Mouse (Mus musculus): Measurements from ENCODE around the gene Gstp1.
"Not testable (repeated sequence)": the region's sequence is repeated elsewhere in the genome, so short reads cannot be mapped to it uniquely, and the experiment has no call there.

The Gstp1 gene

GRCm38 (mm10) chr19:4040941-4041340 is 3.2 kb upstream of the Gstp1 start:
- ATAC-seq (ENCODE audit: low TSS enrichment): not testable (repeated sequence)

GRCm38 (mm10) chr19:4037154-4037787 is 514 bp downstream of the Gstp1 start:
- ATAC-seq (ENCODE audit: low TSS enrichment): 0 out of 2 replicates have a peak, but pooled peaks have one; percentile 13

- ATAC-seq (ENCODE audit: low TSS enrichment): no peak
These were observed 1.3 kb downstream of the Gstp1 start for GRCm38 (mm10) chr19:4036327-4037045.

- ATAC-seq (ENCODE audit: low TSS enrichment): no peak
These were observed 4.0 kb downstream of the Gstp1 start for GRCm38 (mm10) chr19:4033742-4034141.

GRCm38 (mm10) chr19:4033298-4033697 is 4.5 kb downstream of the Gstp1 start:
- ATAC-seq (ENCODE audit: low TSS enrichment): no peak

- no peak for ATAC-seq (ENCODE audit: low TSS enrichment)
These were observed 5.1 kb downstream of the Gstp1 start for GRCm38 (mm10) chr19:4032668-4033067.

GRCm38 (mm10) chr19:4027576-4027975 is 10.2 kb downstream of the Gstp1 start:
- no peak for ATAC-seq (ENCODE audit: low TSS enrichment)

GRCm38 (mm10) chr19:4023185-4023584 is 14.6 kb downstream of the Gstp1 start:
- no peak for ATAC-seq (ENCODE audit: low TSS enrichment)

- ATAC-seq (ENCODE audit: low TSS enrichment): peak; percentile 85; the same call in 1 of the 2 replicates
These were observed 18.8 kb downstream of the Gstp1 start for GRCm38 (mm10) chr19:4018743-4019583.

GRCm38 (mm10) chr19:4017921-4018587 is 19.7 kb downstream of the Gstp1 start:
- ATAC-seq (ENCODE audit: low TSS enrichment): no peak

GRCm38 (mm10) chr19:4015635-4016034 is 22.1 kb downstream of the Gstp1 start:
- ATAC-seq (ENCODE audit: low TSS enrichment): no peak

GRCm38 (mm10) chr19:4014802-4015201 is 23.0 kb downstream of the Gstp1 start:
- no peak for ATAC-seq (ENCODE audit: low TSS enrichment)

GRCm38 (mm10) chr19:4013066-4013465 is 24.7 kb downstream of the Gstp1 start:
- ATAC-seq (ENCODE audit: low TSS enrichment): peak; percentile 13; the same call in 1 of the 2 replicates

GRCm38 (mm10) chr19:4012432-4013022 is 25.3 kb downstream of the Gstp1 start, which contains the start of gene Ndufv1:
Gene Ndufv1, minus strand, starts transcription at chr19:4012806.
- peak; percentile 99 for ATAC-seq (ENCODE audit: low TSS enrichment)

GRCm38 (mm10) chr19:4011086-4011485 is 26.7 kb downstream of the Gstp1 start:
- ATAC-seq (ENCODE audit: low TSS enrichment): no peak

GRCm38 (mm10) chr19:4005971-4006370 is 31.8 kb downstream of the Gstp1 start:
- ATAC-seq (ENCODE audit: low TSS enrichment): no peak

GRCm38 (mm10) chr19:4005091-4005490 is 32.7 kb downstream of the Gstp1 start:
- no peak for ATAC-seq (ENCODE audit: low TSS enrichment)

GRCm38 (mm10) chr19:4004331-4004730 is 33.5 kb downstream of the Gstp1 start:
- ATAC-seq (ENCODE audit: low TSS enrichment): no peak

GRCm38 (mm10) chr19:4003641-4004040 is 34.1 kb downstream of the Gstp1 start:
- no peak for ATAC-seq (ENCODE audit: low TSS enrichment)

- ATAC-seq (ENCODE audit: low TSS enrichment): no peak
These were observed 34.7 kb downstream of the Gstp1 start, which contains the start of gene Doc2g for GRCm38 (mm10) chr19:4003112-4003511. Gene Doc2g, plus strand, starts transcription at chr19:4003313.

- ATAC-seq (ENCODE audit: low TSS enrichment): no peak
These were observed 36.0 kb downstream of the Gstp1 start for GRCm38 (mm10) chr19:4001752-4002151.

Measured in frontal cortex, adult (tissue).